Mouse (Mus musculus): ENCODE measurements around the gene Kcnh7.

Gene Kcnh7

DNA sequence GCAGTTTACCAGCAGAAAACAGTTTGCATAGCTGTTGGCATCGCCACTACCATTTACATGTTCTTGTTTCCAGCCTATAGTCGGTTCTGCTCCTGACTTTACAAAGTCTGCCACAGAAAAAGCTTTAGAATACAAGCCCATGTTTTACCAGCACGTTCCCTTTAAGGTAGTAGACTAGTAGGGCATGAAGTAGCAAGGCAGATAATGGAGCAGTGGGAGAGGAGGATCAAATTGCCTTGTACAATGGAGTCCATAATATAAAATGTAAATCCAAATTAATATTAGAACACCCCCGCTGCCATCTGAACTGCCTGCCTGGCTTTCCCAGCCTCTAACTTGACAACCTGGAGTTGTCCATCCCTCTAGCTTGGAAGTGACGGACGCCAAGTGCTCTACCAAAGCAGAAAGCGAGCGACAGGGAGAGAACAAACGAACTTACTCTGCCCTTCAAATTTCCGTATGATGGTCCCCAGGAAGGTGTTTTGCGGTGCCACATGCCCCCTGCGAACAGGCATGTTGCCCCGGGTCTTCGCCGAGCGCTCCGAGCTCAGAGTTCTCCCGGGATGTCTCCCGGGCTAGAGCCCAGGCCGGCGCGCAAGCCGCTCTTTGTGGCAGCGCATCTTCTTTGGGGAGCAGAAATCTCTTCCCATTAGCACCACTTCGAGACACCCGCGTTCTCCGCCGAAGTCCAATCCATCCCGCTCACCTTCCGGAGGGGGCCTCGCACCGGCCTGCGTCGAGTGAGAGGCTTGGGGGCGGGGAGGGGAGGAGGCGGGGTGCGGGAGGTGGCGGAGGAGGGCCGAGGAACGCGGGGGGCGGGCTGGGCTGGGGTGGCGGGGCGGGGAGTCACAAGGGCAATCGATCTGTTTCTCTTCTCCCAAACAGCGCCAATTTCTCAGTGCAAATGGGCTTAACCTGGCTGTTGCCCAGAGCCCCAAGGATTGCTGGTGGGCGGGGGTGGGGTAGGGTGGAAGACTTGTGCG, at the start of gene Kcnh7:
TSS of gene Kcnh7 (minus strand) at position 725 of the 983 bp plus-strand sequence.
- DNase-seq (ENCODE audit: low spot score in 2 of 2) = peak; percentile 21 to 39

DNA sequence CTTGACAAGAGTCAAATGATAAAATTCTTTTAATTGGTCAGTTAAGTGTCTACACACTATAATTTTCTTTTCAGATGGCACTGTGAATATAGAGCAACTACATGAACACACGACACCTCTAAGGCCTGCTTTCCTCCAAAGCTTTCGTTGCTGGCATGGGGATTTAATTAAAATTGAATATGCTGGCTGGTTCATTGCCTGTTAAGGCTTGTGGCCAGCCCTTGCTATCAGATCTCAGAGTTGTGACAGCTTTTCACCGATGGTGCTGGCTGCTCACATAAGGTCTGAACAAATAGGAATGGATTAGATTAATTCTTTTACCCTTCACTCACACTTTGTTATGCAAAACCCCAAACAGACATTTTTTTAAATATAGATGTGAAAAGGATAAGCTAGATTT, 23.3 kb upstream of the Kcnh7 start:
- no peak for DNase-seq (ENCODE audit: low spot score in 2 of 2)

DNA sequence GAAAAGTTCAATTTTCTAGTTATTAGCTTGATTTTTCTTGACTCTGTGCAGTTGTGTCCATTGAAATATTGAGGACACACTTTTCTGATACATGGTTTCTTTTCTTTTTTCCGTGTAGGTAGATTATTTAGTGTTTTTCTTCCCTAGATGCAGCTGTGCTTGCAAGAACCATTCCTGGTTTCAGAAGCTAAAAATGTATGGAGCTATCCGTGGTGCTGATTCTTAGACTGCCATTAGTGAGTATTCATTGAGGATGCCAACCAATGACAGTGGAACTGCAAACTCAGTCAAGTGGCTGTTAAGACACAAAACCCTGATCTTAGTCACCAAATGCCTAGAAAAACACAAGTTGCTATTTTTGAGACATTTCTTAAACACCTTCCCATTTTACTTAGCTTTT, 1.9 kb upstream of the Kcnh7 start:
- DNase-seq (ENCODE audit: low spot score in 2 of 2) = no peak

DNA sequence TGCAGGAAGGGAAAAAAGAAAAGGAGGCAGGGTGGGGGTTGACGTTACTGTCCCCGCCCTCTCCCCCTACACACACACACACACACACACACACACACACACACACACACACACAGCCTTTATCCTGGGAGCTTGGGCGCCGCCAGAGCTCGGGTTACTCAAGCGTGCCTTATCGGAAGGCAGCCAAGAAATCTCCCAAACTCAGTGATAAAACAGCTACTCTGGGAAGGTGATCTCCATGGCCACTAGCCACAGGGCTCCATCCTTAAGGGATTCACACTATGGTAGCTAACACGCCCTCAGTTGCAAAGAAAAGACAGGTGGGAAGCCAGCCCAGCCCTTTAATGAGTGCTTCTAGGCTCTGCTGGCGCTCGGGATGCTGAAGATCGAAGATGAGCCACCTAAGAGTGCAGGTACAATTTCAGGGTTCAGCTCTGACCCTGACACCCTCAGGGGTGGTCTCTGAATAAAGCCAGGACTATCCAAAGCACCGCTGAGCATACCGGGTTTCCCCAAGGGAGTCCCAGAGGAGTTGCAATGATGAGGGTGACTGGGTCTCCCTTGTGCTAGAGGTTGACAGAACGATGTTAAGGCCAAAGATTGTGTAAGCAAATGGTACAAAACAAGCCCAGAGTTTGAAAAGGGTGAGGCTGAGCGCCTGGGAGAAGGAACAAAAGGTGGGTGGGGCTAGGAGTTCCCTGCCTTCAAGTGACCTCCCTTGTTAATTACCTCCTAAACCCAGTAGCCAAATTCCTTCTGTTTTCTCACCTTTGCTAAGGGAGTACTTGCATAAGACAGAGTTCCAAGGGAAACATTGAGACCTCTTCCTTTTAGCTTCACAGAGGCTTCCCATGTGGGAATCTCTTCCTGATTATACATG, 704 bp upstream of the Kcnh7 start:
- DNase-seq (ENCODE audit: low spot score in 2 of 2) = peak; percentile 19 to 53

DNA sequence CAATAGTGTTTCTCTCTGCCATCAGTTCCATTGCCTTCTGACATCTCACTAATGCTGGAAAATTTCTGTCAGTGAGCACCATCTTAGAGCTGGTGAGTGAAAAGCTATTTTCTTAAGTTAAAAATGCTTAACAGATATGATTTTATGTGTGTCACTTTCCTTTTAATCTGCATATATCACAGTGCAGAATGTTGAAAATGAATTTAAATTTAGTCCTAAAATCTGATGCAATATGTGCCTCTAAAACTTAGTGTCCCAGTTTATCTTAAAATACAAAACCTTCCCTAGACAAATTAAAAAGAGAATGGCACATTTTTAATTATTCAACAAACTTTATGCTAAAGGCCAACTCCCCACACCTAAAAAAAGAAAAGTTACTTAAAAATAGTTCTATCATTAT, 30.4 kb downstream of the Kcnh7 start:
- DNase-seq (ENCODE audit: low spot score in 2 of 2) = no peak

DNA sequence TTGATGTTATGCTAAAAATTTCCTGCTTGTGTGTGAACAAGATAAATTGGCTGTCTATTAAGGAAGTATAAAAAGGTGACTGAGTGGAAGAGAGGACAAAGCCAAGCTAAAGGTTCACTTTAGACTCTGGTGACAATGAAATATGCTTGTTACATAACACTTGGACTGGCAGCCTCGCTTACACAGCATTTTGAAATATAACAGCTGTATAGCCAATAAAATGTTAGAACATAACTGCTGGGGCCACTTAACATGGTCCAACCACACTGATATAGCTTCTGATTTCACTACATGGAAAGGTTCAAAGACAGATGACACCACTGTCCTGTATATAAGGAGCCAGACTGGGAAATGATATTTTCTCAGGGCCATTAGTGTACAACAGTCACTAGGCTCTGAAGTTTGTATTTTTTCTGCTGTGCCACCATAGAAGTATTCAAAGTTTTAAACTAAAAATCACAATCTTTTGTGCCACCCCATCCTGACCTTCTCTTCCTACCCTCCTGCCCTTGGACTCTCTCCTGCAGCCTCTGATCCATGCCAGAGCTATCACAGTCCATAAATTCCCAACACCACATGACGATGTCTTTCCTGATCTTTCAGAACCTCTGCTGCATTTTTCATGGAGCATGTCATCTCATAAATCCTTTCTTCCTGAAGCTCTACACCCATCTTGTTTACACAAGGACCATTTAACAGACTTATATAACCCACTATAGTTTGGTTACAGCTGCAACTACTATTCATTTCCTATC, 56.1 kb downstream of the Kcnh7 start:
- no peak for DNase-seq (ENCODE audit: low spot score in 2 of 2)

DNA sequence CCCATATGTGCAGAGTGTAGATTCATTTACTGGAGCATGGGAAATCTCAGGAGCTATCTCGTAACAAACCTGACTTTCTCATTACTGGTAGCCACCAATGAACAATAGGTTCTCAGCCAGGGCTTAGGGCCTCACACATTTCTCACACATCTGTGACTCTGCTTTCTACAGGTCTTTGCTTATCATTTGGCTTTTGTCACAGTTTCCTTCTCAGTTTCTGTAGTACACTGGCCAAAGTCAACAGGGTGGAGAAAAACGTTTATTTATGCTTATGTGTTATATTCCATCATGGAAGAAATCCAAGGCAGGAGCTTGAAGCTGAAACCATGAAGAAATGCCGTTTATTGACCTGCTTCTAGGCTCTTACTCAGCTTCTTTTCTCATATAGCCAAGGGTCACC, 63.8 kb downstream of the Kcnh7 start:
- DNase-seq (ENCODE audit: low spot score in 2 of 2) = no peak

DNA sequence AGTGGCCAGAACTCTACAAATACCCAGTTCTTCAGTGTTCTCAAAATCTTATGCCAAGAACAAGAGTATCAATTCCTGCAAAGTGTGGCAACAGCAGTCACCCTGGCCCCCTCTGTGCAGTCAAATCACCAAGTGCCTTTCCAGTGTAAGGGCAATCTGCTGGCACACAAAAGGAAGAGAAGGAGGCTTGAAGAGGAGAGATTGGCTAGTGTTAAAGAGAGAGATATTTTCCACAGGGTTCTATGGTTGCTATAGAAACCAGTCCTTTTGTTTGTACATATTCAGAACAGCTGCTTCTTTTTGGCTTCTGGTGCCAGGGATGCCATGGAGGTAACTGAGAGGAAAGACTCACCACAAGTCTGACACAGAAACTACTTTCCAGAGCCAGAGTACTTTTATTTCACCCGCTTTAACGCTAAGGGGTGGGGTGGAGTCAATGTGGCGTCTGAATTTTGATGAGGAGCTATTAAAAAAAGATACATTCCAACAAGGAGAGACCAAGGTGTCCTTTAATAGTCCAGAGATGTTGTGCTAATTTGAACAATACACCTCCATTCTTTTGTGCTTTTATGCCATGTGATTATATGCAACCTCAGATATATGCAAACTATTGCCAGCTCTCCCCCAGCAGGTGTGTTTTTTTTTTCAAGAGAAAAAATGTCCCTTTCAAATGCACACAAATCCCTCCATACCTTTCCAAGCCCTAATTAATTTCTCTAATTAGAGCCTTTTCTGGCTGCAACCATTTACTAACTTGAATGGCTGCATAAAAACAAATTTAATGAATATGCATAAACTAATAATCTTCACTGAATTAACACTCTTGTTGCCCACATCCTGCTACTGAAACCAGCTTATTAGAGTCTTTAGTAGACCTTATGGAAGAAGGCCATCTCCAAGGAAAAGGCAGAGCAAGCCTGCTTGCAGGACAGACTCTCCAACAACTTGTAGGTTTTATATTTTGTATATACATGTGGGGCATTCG, 66.6 kb downstream of the Kcnh7 start:
- peak in 1 of 2 experiments; percentile 1 for DNase-seq (ENCODE audit: low spot score in 2 of 2)

DNA sequence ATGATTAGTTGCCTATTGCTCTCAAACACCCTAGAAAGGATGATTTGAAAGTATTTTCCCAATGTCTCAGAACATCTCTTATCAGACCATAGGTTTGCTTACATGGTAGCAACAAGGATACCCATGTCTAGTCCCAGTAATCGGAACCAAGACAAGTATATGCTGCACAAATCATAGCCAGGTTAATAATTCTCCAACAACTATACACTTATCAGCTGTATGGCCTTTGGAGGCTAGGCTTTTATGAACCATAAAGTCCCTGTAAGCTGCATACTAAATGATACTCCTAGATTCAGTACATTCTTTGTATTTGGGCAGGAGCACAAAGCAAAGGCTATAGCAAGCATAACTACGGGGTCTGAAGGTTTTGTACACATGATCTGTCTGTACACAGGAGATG, 78.1 kb downstream of the Kcnh7 start:
- no peak for DNase-seq (ENCODE audit: low spot score in 2 of 2)

DNA sequence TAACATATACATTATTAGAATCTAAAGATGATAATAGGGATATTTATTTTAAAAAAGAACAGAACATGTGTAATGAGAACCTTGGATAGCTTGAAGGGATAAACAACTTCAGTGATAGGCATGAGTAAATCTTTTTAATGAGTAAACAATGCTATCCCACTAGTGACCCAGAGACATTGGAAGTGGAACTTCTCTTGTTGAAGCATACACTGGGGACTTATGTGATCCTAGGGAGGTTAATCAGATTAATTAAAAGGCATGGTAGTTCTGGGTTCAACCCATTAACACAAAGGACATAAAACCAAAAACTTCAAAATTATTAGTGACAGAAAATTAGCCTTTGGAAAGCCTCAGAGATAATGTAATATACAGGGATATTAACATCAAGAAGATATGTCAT, 84.4 kb downstream of the Kcnh7 start:
- DNase-seq (ENCODE audit: low spot score in 2 of 2) = no peak

DNA sequence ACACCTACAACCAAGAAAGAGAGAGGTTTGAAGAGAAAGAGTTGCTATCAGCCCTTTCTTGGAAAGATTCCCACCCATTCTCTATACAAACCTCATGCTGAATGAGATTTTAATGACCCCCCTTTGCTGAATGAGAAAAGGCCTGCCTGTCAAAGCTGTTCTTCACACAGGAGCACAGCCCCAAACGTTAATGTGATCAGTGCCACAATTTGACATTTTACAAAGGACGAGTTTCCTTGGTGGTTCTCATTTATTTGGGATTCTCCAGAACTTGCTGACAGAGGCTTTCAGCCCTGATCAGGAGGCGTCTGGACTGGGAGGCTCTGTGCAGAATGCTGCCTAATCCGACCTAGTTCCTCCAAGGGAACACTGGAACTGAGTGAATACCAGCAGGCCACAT, 92.3 kb downstream of the Kcnh7 start:
- DNase-seq (ENCODE audit: low spot score in 2 of 2) = no peak

DNA sequence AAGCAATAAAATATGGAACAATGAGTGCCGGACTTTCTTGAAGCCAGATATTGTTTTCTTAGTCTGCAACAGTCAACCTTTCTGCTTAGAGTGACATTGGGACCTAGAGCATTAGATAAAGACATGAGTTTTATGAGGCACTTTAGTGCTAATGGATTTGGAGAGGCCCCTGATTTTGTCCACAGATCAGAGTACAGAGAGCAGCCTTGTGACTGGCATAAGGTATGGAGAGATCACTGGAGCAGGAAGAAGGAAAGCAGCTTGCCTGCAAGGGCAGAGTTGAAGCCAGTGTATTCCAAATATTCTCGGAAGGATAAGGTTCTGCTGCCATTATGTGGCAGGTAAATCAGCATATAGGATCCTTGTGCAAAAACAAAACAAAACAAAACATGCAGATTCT, 93.6 kb downstream of the Kcnh7 start:
- DNase-seq (ENCODE audit: low spot score in 2 of 2) = no peak

DNA sequence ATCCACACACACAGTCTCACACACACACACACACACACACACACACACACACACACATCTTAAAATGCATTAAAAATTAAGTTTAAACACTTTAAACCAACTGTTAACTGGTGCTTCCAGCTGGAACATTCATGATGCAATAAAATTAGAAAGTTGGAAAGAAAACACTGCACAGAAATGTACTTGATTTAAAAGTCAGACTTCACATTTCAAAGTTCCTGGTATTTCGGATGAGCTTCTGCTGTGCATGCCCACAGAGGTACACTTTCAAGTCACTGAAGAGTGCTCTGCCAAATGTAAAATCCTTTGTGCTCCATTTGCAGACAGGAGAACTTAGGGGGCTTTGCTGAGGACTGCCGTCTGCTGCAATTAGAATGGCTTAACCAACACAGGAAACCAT, 125.7 kb downstream of the Kcnh7 start:
- no peak for DNase-seq (ENCODE audit: low spot score in 2 of 2)

DNA sequence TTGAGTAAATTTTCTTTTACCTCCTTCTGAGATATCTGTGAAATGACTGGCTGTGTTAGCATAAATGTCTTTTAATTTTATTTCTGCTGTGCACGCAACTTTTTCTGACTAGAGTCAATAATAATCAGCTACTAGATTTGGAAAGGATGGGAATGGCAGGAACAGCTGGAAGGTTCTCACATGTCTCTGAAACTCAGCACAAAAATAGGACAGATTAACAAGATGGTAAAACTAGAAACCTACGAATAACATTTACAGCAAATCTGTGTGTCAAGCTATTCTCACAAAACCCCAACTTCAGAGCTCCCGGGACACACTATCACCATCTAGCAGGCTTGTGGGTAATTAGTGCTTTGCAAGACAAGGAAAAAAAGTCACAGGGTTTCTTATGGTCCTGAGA, 134.2 kb downstream of the Kcnh7 start:
- no peak for DNase-seq (ENCODE audit: low spot score in 2 of 2)

DNA sequence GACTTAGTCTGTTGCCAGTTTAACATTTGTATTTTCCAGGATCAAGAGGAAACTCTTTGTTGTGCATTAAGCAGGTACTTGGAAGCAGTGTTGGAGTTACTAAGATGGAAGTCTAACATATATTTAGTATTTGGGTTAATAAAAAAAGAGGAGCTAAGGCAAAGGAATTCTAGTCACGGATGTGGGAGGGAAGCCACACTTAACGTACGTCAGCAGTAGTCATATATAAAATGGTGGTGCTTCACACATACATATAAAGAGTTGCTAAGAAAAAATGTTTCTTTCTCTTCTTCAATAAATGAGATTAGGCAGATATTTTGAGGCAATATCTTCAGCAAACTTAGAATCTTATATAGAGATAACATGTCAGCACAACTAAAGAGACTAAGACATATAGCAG, 144.4 kb downstream of the Kcnh7 start:
- DNase-seq (ENCODE audit: low spot score in 2 of 2) = no peak

DNA sequence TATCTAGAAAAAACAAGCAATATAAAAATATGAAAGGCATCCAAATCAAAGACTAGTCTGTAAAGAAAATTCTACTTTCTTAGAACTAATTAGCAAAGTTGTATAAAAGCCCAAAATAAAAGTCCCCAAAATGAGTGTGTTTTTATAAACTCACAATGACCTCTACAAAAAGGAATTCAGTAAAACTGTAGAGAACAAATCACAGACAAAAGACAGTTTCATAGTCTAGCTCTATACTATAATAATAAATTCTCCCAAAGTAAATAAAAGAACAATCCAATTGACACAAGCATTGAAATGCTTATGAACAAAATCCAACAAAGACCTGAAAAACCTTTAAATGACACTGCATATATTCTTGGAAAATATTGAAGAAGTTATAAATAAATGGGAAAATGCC, 169.2 kb downstream of the Kcnh7 start:
- DNase-seq (ENCODE audit: low spot score in 2 of 2) = no peak

DNA sequence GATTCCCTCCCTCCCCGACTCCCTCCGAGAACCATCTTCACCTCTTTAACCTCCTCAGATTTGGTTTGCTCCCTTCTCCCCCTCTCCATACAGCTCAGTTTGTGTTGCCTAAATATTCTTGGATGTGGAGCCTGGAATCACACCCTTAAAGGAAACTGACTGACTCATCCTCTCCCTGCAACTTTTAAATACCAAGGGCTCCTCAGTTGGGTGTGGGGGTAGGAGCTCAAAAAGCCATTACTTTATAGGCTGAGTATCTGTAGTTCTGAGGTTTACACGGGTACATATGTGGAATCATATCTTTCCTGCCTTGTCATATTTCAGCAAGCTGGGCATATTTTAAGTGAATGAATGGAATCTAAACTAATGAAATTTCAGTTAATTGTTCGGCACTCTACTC, 174.9 kb downstream of the Kcnh7 start:
- DNase-seq (ENCODE audit: low spot score in 2 of 2) = no peak

DNA sequence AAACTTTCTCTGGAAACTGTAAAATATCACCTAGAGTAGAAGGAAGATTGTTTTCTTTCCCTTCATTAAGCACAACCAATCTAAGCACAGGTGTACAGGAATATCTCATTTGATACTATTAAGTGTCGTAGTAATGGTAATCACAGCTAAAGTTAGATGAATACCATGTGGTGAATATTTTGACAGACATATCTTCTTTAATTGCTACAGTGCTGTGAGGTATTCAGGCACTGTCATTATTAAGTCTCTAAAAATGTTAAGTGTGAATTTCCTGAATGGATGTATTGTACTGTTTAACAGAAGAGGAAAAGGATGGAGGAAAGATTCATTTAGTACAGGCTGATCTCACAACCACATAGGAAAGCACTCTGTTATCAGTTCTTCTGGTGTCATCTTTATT, 181.3 kb downstream of the Kcnh7 start:
- DNase-seq (ENCODE audit: low spot score in 2 of 2) = no peak

DNA sequence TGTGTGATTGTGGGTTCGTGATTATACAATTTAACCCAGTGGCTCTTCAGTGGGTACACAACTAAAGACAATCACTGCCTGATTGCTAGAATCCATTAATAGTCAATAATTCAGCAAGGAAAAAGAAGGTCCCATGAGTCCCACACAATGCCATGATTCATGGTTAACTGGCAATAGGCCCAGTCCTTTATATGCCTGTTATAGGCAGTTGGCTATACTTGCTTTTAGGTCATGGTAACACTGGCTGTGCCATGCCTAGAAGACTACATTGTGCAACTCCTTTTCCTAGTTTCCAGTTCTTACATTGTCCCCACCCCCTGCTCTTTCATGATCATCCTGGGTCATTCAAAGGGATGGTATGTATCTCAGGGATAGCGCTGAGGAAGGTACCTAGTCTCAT, 186.4 kb downstream of the Kcnh7 start:
- DNase-seq (ENCODE audit: low spot score in 2 of 2) = no peak

DNA sequence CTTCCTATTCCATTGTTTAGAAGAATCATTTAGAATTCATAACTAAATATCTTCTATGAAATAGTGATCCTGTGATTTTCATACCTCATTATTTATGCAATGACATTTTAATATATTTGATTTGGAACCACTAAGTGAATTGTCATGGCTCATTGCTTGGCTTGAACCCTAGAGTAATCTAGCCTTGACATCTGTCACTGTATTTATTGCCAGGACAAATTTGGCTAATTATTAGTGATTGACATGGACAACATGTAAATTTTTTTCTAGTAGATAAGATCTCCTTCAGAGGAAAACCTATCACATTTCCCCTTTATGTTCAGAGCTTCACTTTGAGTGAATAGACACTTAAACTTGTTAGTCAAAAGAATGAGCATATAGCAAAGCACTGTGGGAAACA, 195.5 kb downstream of the Kcnh7 start:
- no peak for DNase-seq (ENCODE audit: low spot score in 2 of 2)

DNA sequence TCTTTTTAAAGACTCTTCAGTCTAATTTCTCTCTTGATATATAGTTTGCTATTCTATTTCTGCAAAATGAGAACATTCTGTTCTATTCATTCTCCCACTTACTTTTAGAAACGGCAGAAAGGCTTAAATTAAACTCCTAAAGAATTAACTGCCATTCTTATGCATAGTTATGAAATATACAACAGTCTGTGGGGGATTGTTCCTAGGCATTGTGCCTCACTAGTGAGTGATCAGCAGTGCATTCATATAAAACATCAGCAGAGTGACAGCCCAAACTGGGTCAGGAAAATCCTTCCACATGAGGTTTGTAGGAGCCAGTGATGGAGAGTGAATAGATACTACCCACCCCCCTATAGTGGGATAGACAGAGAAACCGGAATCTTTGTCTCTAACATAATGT, 200.2 kb downstream of the Kcnh7 start:
- no peak for DNase-seq (ENCODE audit: low spot score in 2 of 2)
